Mouse (Mus musculus): ENCODE measurements around the gene Sphk2. TPM values are rescaled to one million over a fixed set of nuclear protein-coding genes. Genes with fewer than 3 reads are reported as not detected.
A peak's percentile ranks its signal among the peaks of the same experiment; 100 is the strongest.

The Sphk2 gene
- polyA plus RNA-seq, 1 experiment from 2014 or later, result 31.1 TPM

DNA sequence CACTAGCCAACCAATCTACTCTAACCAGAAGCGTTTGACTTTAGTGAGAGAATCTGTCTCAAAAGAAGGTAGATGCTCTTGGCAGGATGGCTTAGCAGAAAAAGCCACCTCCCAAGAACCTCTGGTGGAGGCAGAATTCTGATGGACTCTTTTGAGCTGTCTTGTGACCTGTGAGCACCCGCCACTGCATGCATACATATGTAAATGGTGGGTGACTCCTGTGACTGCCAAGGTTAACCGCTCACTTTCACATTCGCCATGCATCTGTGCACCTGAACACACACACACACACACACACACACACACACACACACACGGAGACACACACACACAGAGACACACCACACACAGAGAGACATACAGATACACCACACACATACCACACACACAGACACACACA lies 29.6 kb upstream of the Sphk2 start:
- H3K4me1 ChIP-seq (replicated peaks; ENCODE audit: control insufficient read depth, insufficient read depth, low read length), result peaks cover 4% of the 10 kb centered on the region
- no peak overlapping the region for H3K4me2 ChIP-seq (ENCODE audit: low read length)
- H3K9me3 ChIP-seq (ENCODE audit: control insufficient read depth, low read length), result no peaks in the 10 kb centered on the region
- no peaks in the 10 kb centered on the region for H3K36me3 ChIP-seq (ENCODE audit: control insufficient read depth, insufficient read depth)
- WGBS, result 85% methylated on average over 5 of the region's 5 CpGs
- no peak overlapping the region for H3K27ac ChIP-seq (ENCODE audit: low read length)
- no peaks in the 10 kb centered on the region for H3K27me3 ChIP-seq (replicated peaks; ENCODE audit: control insufficient read depth, insufficient read depth, low read length)
- no peak for ATAC-seq
- no peak overlapping the region for H3K4me3 ChIP-seq (replicated peaks; ENCODE audit: low read length)
- H3K9ac ChIP-seq (replicated peaks; ENCODE audit: low read depth, low read length), result no peak overlapping the region

GRCm38 (mm10) chr7:45746518-45746917 lies 28.7 kb upstream of the Sphk2 start:
- H3K4me2 ChIP-seq (ENCODE audit: low read length), result no peak overlapping the region
- no peak for ATAC-seq
- H3K27ac ChIP-seq (ENCODE audit: low read length), result no peak overlapping the region
- H3K9me3 ChIP-seq (ENCODE audit: control insufficient read depth, low read length), result no peaks in the 10 kb centered on the region
- no peaks in the 10 kb centered on the region for H3K36me3 ChIP-seq (ENCODE audit: control insufficient read depth, insufficient read depth)
- no peaks in the 10 kb centered on the region for H3K27me3 ChIP-seq (replicated peaks; ENCODE audit: control insufficient read depth, insufficient read depth, low read length)
- H3K9ac ChIP-seq (replicated peaks; ENCODE audit: low read depth, low read length), result no peak overlapping the region
- peaks cover 6% of the 10 kb centered on the region for H3K4me1 ChIP-seq (replicated peaks; ENCODE audit: control insufficient read depth, insufficient read depth, low read length)
- no peak overlapping the region for H3K4me3 ChIP-seq (replicated peaks; ENCODE audit: low read length)
- WGBS, result 68% methylated on average over 6 of the region's 6 CpGs

- Histone ChIP-seq H3K36me3 (ENCODE audit: control insufficient read depth, insufficient read depth) (no peaks in the 10 kb centered on the region), H3K4me3 (replicated peaks; ENCODE audit: low read length) (no peak overlapping the region), H3K9me3 (ENCODE audit: control insufficient read depth, low read length) (no peaks in the 10 kb centered on the region), H3K4me1 (replicated peaks; ENCODE audit: control insufficient read depth, insufficient read depth, low read length) (peaks cover 2% of the 10 kb centered on the region), H3K27ac (ENCODE audit: low read length) (no peak overlapping the region), H3K4me2 (ENCODE audit: low read length) (no peak overlapping the region), H3K27me3 (replicated peaks; ENCODE audit: control insufficient read depth, insufficient read depth, low read length) (no peaks in the 10 kb centered on the region), H3K9ac (replicated peaks; ENCODE audit: low read depth, low read length) (no peak overlapping the region)
- WGBS, result 25% methylated on average over 2 of the region's 2 CpGs
- no peak for ATAC-seq
These were observed 26.6 kb upstream of the Sphk2 start for GRCm38 (mm10) chr7:45744387-45744786.

GRCm38 (mm10) chr7:45742338-45742737 lies 24.5 kb upstream of the Sphk2 start:
- ATAC-seq, result no peak
- Histone ChIP-seq H3K27ac (ENCODE audit: low read length) (no peak overlapping the region), H3K9me3 (ENCODE audit: control insufficient read depth, low read length) (no peaks in the 10 kb centered on the region), H3K9ac (replicated peaks; ENCODE audit: low read depth, low read length) (no peak overlapping the region), H3K4me3 (replicated peaks; ENCODE audit: low read length) (peak overlapping the region; percentile 17), H3K27me3 (replicated peaks; ENCODE audit: control insufficient read depth, insufficient read depth, low read length) (no peaks in the 10 kb centered on the region), H3K36me3 (ENCODE audit: control insufficient read depth, insufficient read depth) (no peaks in the 10 kb centered on the region), H3K4me2 (ENCODE audit: low read length) (peak overlapping the region; percentile 37), H3K4me1 (replicated peaks; ENCODE audit: control insufficient read depth, insufficient read depth, low read length) (peaks cover 2% of the 10 kb centered on the region; the same call in 1 of the 2 replicates)
- 31% methylated on average over 19 of the region's 19 CpGs for WGBS

DNA sequence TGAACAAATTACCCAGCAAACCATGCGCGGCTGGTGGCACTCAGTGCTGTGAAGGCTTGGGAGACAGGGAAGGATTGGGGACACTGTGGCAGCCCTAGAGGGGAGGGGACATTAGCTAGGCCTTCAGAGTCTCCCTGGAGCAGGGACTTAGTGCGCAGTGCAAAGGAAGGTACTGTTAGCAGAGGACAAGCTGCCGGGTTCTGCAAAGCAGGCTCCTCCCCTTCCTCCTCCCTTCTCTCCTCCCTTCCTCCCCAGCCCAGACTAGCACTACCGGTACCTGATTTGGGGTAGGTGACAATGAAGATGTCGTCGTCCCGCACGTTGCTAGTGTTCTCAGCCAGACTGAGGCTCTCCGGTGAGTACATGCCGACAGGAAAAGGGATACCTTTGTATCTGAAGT lies 24.0 kb upstream of the Sphk2 start:
- H3K9ac ChIP-seq (replicated peaks; ENCODE audit: low read depth, low read length), result no peak overlapping the region
- peak overlapping the region; percentile 37 for H3K4me2 ChIP-seq (ENCODE audit: low read length)
- H3K4me3 ChIP-seq (replicated peaks; ENCODE audit: low read length), result peak overlapping the region; percentile 17
- WGBS, result 30% methylated on average over 11 of the region's 11 CpGs
- H3K27ac ChIP-seq (ENCODE audit: low read length), result no peak overlapping the region
- no peaks in the 10 kb centered on the region for H3K9me3 ChIP-seq (ENCODE audit: control insufficient read depth, low read length)
- H3K36me3 ChIP-seq (ENCODE audit: control insufficient read depth, insufficient read depth), result no peaks in the 10 kb centered on the region
- peaks cover 2% of the 10 kb centered on the region; the same call in 1 of the 2 replicates for H3K4me1 ChIP-seq (replicated peaks; ENCODE audit: control insufficient read depth, insufficient read depth, low read length)
- no peaks in the 10 kb centered on the region for H3K27me3 ChIP-seq (replicated peaks; ENCODE audit: control insufficient read depth, insufficient read depth, low read length)
- ATAC-seq, result peak; percentile 37; the same call in 1 of the 2 replicates

- H3K4me3 ChIP-seq (replicated peaks; ENCODE audit: low read length), result no peak overlapping the region
- no peaks in the 10 kb centered on the region for H3K9me3 ChIP-seq (ENCODE audit: control insufficient read depth, low read length)
- no peaks in the 10 kb centered on the region for H3K27me3 ChIP-seq (replicated peaks; ENCODE audit: control insufficient read depth, insufficient read depth, low read length)
- no peak for ATAC-seq
- no peak overlapping the region for H3K9ac ChIP-seq (replicated peaks; ENCODE audit: low read depth, low read length)
- no peak overlapping the region for H3K4me2 ChIP-seq (ENCODE audit: low read length)
- H3K4me1 ChIP-seq (replicated peaks; ENCODE audit: control insufficient read depth, insufficient read depth, low read length), result peaks cover 2% of the 10 kb centered on the region; the same call in 1 of the 2 replicates
- H3K27ac ChIP-seq (ENCODE audit: low read length), result no peak overlapping the region
- H3K36me3 ChIP-seq (ENCODE audit: control insufficient read depth, insufficient read depth), result no peaks in the 10 kb centered on the region
- WGBS, result 86% methylated on average over 12 of the region's 12 CpGs
These were observed 23.5 kb upstream of the Sphk2 start for GRCm38 (mm10) chr7:45741308-45741707.

GRCm38 (mm10) chr7:45739820-45740219 lies 22.0 kb upstream of the Sphk2 start:
- H3K9ac ChIP-seq (replicated peaks; ENCODE audit: low read depth, low read length), result no peak overlapping the region
- WGBS, result 76% methylated on average over 10 of the region's 10 CpGs
- peaks cover 2% of the 10 kb centered on the region; the same call in 1 of the 2 replicates for H3K4me1 ChIP-seq (replicated peaks; ENCODE audit: control insufficient read depth, insufficient read depth, low read length)
- no peak overlapping the region for H3K4me3 ChIP-seq (replicated peaks; ENCODE audit: low read length)
- no peak overlapping the region for H3K27ac ChIP-seq (ENCODE audit: low read length)
- H3K9me3 ChIP-seq (ENCODE audit: control insufficient read depth, low read length), result no peaks in the 10 kb centered on the region
- 0 out of 2 replicates have a peak, but pooled peaks have one; percentile 3 for ATAC-seq
- H3K4me2 ChIP-seq (ENCODE audit: low read length), result no peak overlapping the region
- no peaks in the 10 kb centered on the region for H3K36me3 ChIP-seq (ENCODE audit: control insufficient read depth, insufficient read depth)
- no peaks in the 10 kb centered on the region for H3K27me3 ChIP-seq (replicated peaks; ENCODE audit: control insufficient read depth, insufficient read depth, low read length)

GRCm38 (mm10) chr7:45739162-45739763 lies 21.5 kb upstream of the Sphk2 start:
- Histone ChIP-seq H3K4me1 (replicated peaks; ENCODE audit: control insufficient read depth, insufficient read depth, low read length) (peaks cover 2% of the 10 kb centered on the region; the same call in 1 of the 2 replicates), H3K27me3 (replicated peaks; ENCODE audit: control insufficient read depth, insufficient read depth, low read length) (no peaks in the 10 kb centered on the region), H3K4me3 (replicated peaks; ENCODE audit: low read length) (no peak overlapping the region), H3K27ac (ENCODE audit: low read length) (no peak overlapping the region), H3K36me3 (ENCODE audit: control insufficient read depth, insufficient read depth) (no peaks in the 10 kb centered on the region), H3K9me3 (ENCODE audit: control insufficient read depth, low read length) (no peaks in the 10 kb centered on the region), H3K9ac (replicated peaks; ENCODE audit: low read depth, low read length) (no peak overlapping the region), H3K4me2 (ENCODE audit: low read length) (no peak overlapping the region)
- 6% methylated on average over 9 of the region's 9 CpGs for WGBS
- peak; percentile 93 for ATAC-seq

DNA sequence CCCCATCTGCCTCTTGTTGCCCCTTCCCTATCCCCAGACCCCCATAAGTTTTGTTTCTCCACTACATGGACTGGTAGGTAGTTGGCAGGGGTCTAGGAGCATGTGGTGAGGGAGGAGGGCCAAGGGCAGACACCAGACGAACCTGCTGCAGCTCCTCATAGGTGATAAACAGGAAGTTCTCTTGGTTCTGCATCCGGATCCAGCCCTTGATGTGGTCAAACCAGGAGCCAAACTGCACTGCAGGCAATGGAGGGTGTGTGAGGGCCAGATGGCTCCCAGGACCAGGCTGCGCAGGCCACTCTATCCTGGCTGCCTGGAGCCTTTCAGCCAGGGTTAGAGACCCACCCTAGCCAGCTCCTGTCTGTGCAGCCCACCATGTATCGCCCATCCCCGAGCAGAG lies 15.7 kb upstream of the Sphk2 start:
- Histone ChIP-seq H3K36me3 (ENCODE audit: control insufficient read depth, insufficient read depth) (no peaks in the 10 kb centered on the region), H3K4me2 (ENCODE audit: low read length) (no peak overlapping the region), H3K4me1 (replicated peaks; ENCODE audit: control insufficient read depth, insufficient read depth, low read length) (no peaks in the 10 kb centered on the region), H3K27me3 (replicated peaks; ENCODE audit: control insufficient read depth, insufficient read depth, low read length) (no peaks in the 10 kb centered on the region), H3K9me3 (ENCODE audit: control insufficient read depth, low read length) (no peaks in the 10 kb centered on the region), H3K9ac (replicated peaks; ENCODE audit: low read depth, low read length) (no peak overlapping the region), H3K27ac (ENCODE audit: low read length) (no peak overlapping the region), H3K4me3 (replicated peaks; ENCODE audit: low read length) (no peak overlapping the region)
- 86% methylated on average over 5 of the region's 5 CpGs for WGBS
- ATAC-seq, result no peak

Measured in forebrain, embryonic 16.5 days (tissue).